Mouse (Mus musculus) embryo, embryonic 11.5 days (tissue): ENCODE data around the gene Zfp553.

Experiments
- DNase-seq: peaks from one replicate; pipeline ENCODE4 v3.0.0-alpha.2; 2012; ENCODE audit warnings: low read depth, low spot score

Gene Zfp553

GRCm38 (mm10) chr7:127211014-127211745, 21.7 kb upstream of the Zfp553 start:
- DNase-seq = no peak

GRCm38 (mm10) chr7:127212432-127213250, 20.2 kb upstream of the Zfp553 start:
- DNase-seq = no peak

GRCm38 (mm10) chr7:127213485-127213884, 19.4 kb upstream of the Zfp553 start:
- no peak for DNase-seq

GRCm38 (mm10) chr7:127213930-127214329, 18.9 kb upstream of the Zfp553 start:
- DNase-seq = no peak

- DNase-seq = no peak
Measured at GRCm38 (mm10) chr7:127214521-127214920, 18.3 kb upstream of the Zfp553 start.

GRCm38 (mm10) chr7:127214981-127215871, 17.6 kb upstream of the Zfp553 start:
- DNase-seq = no peak

- DNase-seq = no peak
Measured at GRCm38 (mm10) chr7:127216307-127216706, 16.6 kb upstream of the Zfp553 start.

GRCm38 (mm10) chr7:127217475-127217874, 15.4 kb upstream of the Zfp553 start:
- DNase-seq = no peak

GRCm38 (mm10) chr7:127217901-127218642, 14.8 kb upstream of the Zfp553 start:
- DNase-seq = no peak

GRCm38 (mm10) chr7:127218670-127219069, 14.2 kb upstream of the Zfp553 start:
- no peak for DNase-seq

GRCm38 (mm10) chr7:127220440-127220839, 12.4 kb upstream of the Zfp553 start:
- no peak for DNase-seq

GRCm38 (mm10) chr7:127223106-127223505, 9.8 kb upstream of the Zfp553 start:
- no peak for DNase-seq

GRCm38 (mm10) chr7:127223515-127224478, 9.1 kb upstream of the Zfp553 start:
- DNase-seq = no peak

- DNase-seq = no peak
Measured at GRCm38 (mm10) chr7:127224616-127225015, 8.2 kb upstream of the Zfp553 start.

- DNase-seq = no peak
Measured at GRCm38 (mm10) chr7:127225147-127225995, 7.5 kb upstream of the Zfp553 start.

GRCm38 (mm10) chr7:127228615-127229303, 4.1 kb upstream of the Zfp553 start:
- no peak for DNase-seq

GRCm38 (mm10) chr7:127231376-127231775, 1.5 kb upstream of the Zfp553 start:
- no peak for DNase-seq

GRCm38 (mm10) chr7:127231826-127232621, 837 bp upstream of the Zfp553 start:
- DNase-seq = no peak
